Mouse (Mus musculus) C2C12 (cell line): ENCODE measurements at regions not wholly inside any gene's neighbourhood (a gene's known extent, or its start where the extent isn't known, plus 50 kb on each side); places are given as distances from the start of the nearest gene placed in this dataset.

ENCODE experiments used
- CEBPB ChIP-seq: IDR thresholded peaks from one replicate; pipeline ENCODE4 v1.6.1; 2011; ENCODE audit warnings: low read depth, mild to moderate bottlenecking, control low read depth, moderate library complexity
- CTCF ChIP-seq: IDR thresholded peaks from one replicate; pipeline ENCODE4 v1.5.1; 2011; ENCODE audit not compliant: control insufficient read depth, insufficient read depth, insufficient read length
- MAX ChIP-seq: IDR thresholded peaks from one replicate; pipeline ENCODE4 v1.6.1; 2011; ENCODE audit warnings: mild to moderate bottlenecking, control low read depth
- MYOG ChIP-seq: IDR thresholded peaks from one replicate; pipeline ENCODE4 v1.6.1; 2011; ENCODE audit not compliant: control insufficient read depth, insufficient read length; ENCODE audit errors: extremely low read depth
- USF1 ChIP-seq: IDR thresholded peaks from one replicate; pipeline ENCODE4 v1.6.1; 2011; ENCODE audit warnings: low read depth, mild to moderate bottlenecking, control low read depth, moderate library complexity

DNA sequence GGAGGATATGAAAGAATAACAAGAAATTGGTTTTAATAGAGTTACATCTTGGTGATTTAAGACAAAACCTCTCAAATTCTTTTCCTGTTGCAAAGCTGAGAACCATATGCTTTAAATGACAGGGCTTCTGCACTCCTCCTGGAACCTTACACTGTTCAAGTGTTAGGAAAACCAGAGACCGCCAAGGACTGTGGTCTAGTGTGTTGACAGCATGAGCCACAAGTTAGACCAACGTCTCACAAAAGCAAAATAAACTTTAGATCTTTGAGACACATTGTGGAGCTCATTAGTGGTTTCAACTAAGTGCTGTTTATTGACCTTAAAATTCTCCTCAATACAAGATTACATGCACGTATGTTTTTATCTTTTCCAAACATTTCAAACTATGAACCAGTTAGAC, 402.9 kb upstream of the Kif18a start:
- TF ChIP-seq CTCF (no peak), USF1 (no peak), MAX (no peak), MYOG (no peak), CEBPB (no peak)
